ENCODE assay signal across 17 mouse cellular contexts in genomic region chr16:51916820-51917219, GRCm38 (mm10).
A peak's percentile ranks its signal among the peaks of the same experiment; 100 is the strongest.
DNase-seq lines count a peak whose midpoint lies in the region; ATAC-seq and TF ChIP-seq lines count a peak whose summit lies in the region.
"Had no signal": no experiment of that assay in that cellular context is flagged by ENCODE, and none has a peak within 500 bp of the region (broad histone marks: within the 10 kb centered on the region; RNA-seq: fewer than 3 reads in every experiment).

No protein-coding gene starts in this region.

- no peak for TF ChIP-seq CTCF in C2C12 (IDR thresholded peaks at IDR 0.05; ENCODE audit: control insufficient read depth, insufficient read depth, insufficient read length)

- no peak overlapping the region for H3K4me2 ChIP-seq in forebrain, embryonic 14.5 days (ENCODE audit: low read length)
- no peak overlapping the region for H3K4me2 ChIP-seq in hindbrain, embryonic 12.5 days (replicated peaks)
- H3K4me2 ChIP-seq: embryonic facial prominence, embryonic 15.5 days; intestine, embryonic 15.5 days; stomach, embryonic 15.5 days had no signal

- peak; percentile 56 for ATAC-seq in forebrain, embryonic 14.5 days
- peak; percentile 49; the same call in 1 of the 2 replicates for ATAC-seq in hindbrain, embryonic 12.5 days (ENCODE audit: low FRiP score)
- ATAC-seq: intestine, embryonic 15.5 days had no signal

- no peaks in the 10 kb centered on the region for H3K79me2 ChIP-seq in C2C12 (ENCODE audit: control insufficient read depth, insufficient read depth)

- no peaks in the 10 kb centered on the region for H3K36me3 ChIP-seq in forebrain, embryonic 14.5 days (ENCODE audit: control insufficient read depth, insufficient read depth, low read length)
- H3K36me3 ChIP-seq in forebrain, embryonic 10.5 days (replicated peaks), result no peaks in the 10 kb centered on the region
- H3K36me3 ChIP-seq in C2C12 (ENCODE audit: control insufficient read depth, insufficient read depth), result no peaks in the 10 kb centered on the region
- no peaks in the 10 kb centered on the region for H3K36me3 ChIP-seq in hindbrain, embryonic 12.5 days
- H3K36me3 ChIP-seq: embryonic facial prominence, embryonic 15.5 days; intestine, embryonic 15.5 days; stomach, embryonic 15.5 days had no signal

- intact Hi-C loops in left cerebral cortex, postnatal 4 days (cut with DNase I), result no loop called here
- intact Hi-C loops in left cerebral cortex, postnatal 36 days (cut with DNase I), result no loop called here

- H3K9me3 ChIP-seq in forebrain, embryonic 14.5 days (replicated peaks; ENCODE audit: control insufficient read depth, low read length), result no peaks in the 10 kb centered on the region
- H3K9me3 ChIP-seq in forebrain, embryonic 10.5 days, result no peaks in the 10 kb centered on the region
- H3K9me3 ChIP-seq in hindbrain, embryonic 12.5 days (replicated peaks), result no peaks in the 10 kb centered on the region
- H3K9me3 ChIP-seq: embryonic facial prominence, embryonic 15.5 days; intestine, embryonic 15.5 days; stomach, embryonic 15.5 days had no signal

- peak; percentile 52 for DNase-seq in forebrain, embryonic 14.5 days (ENCODE audit: low spot score)
- no peak for DNase-seq in forebrain, embryonic 10.5 days (ENCODE audit: extremely low spot score, low spot score)
- peak; percentile 24 for DNase-seq in left cerebral cortex, postnatal 4 days
- DNase-seq in left cerebral cortex, postnatal 36 days (ENCODE audit: low spot score in 2 of 2), result no peak
- DNase-seq in thymus, adult 18-20 months, result no peak
- DNase-seq in kidney, adult 8-10 months, result no peak
- DNase-seq: cerebellum, adult 9-10 months; heart, postnatal 14 days; kidney, postnatal 10 days; lung, postnatal 36 days; thymus, postnatal 36 days had no signal

- H3ac ChIP-seq in C2C12 (ENCODE audit: control insufficient read depth, insufficient read length, low read depth), result no peak overlapping the region

- H3K9ac ChIP-seq in forebrain, embryonic 14.5 days (ENCODE audit: low read length), result no peak overlapping the region
- no peak overlapping the region for H3K9ac ChIP-seq in hindbrain, embryonic 12.5 days
- H3K9ac ChIP-seq: embryonic facial prominence, embryonic 15.5 days; intestine, embryonic 15.5 days; liver, embryonic 14.5 days; stomach, embryonic 15.5 days had no signal

- H3K79me3 ChIP-seq in C2C12 (ENCODE audit: low read depth), result no peaks in the 10 kb centered on the region

- peaks cover 4% of the 10 kb centered on the region; the same call in 1 of the 2 replicates for H3K4me1 ChIP-seq in forebrain, embryonic 14.5 days (ENCODE audit: control insufficient read depth, insufficient read depth, low read length)
- peaks cover 18% of the 10 kb centered on the region for H3K4me1 ChIP-seq in forebrain, embryonic 10.5 days
- peaks cover 12% of the 10 kb centered on the region for H3K4me1 ChIP-seq in hindbrain, embryonic 12.5 days
- H3K4me1 ChIP-seq: intestine, embryonic 15.5 days had no signal

- no peak overlapping the region for H3K27ac ChIP-seq in forebrain, embryonic 14.5 days (ENCODE audit: low read depth, low read length)
- H3K27ac ChIP-seq in forebrain, embryonic 10.5 days, result no peak overlapping the region
- H3K27ac ChIP-seq in hindbrain, embryonic 12.5 days, result peak overlapping the region; percentile 64; the same call in 1 of the 2 replicates
- H3K27ac ChIP-seq: embryonic facial prominence, embryonic 15.5 days; intestine, embryonic 15.5 days; liver, embryonic 14.5 days; stomach, embryonic 15.5 days had no signal

- no peak overlapping the region for H3K4me3 ChIP-seq in forebrain, embryonic 14.5 days (ENCODE audit: low read depth, low read length)
- H3K4me3 ChIP-seq in forebrain, embryonic 10.5 days, result no peak overlapping the region
- H3K4me3 ChIP-seq in C2C12 (ENCODE audit: insufficient read depth, poor library complexity, severe bottlenecking), result no peak overlapping the region
- H3K4me3 ChIP-seq in hindbrain, embryonic 12.5 days, result no peak overlapping the region
- H3K4me3 ChIP-seq: embryonic facial prominence, embryonic 15.5 days; intestine, embryonic 15.5 days; stomach, embryonic 15.5 days had no signal

- 57% methylated on average over 3 of the region's 3 CpGs for WGBS in forebrain, embryonic 14.5 days
- WGBS in forebrain, embryonic 10.5 days, result 78% methylated on average over 3 of the region's 3 CpGs
- WGBS in hindbrain, embryonic 12.5 days, result 49% methylated on average over 3 of the region's 3 CpGs

- no peaks in the 10 kb centered on the region for H3K27me3 ChIP-seq in forebrain, embryonic 14.5 days (replicated peaks; ENCODE audit: control insufficient read depth, insufficient read depth, low read length)
- H3K27me3 ChIP-seq in forebrain, embryonic 10.5 days (ENCODE audit: poor library complexity, severe bottlenecking), result no peaks in the 10 kb centered on the region
- no peaks in the 10 kb centered on the region for H3K27me3 ChIP-seq in C2C12 (ENCODE audit: control insufficient read depth, insufficient read depth, insufficient read length)
- no peaks in the 10 kb centered on the region for H3K27me3 ChIP-seq in hindbrain, embryonic 12.5 days
- H3K27me3 ChIP-seq: embryonic facial prominence, embryonic 15.5 days; intestine, embryonic 15.5 days; stomach, embryonic 15.5 days had no signal

TF ChIP-seq in C2C12, 6 proteins besides CTCF, POLR2A, EP300 and RAD21:
- TF ChIP-seq MAX (IDR thresholded peaks at IDR 0.05) (no peak), USF1 (IDR thresholded peaks at IDR 0.05; ENCODE audit: low read depth) (no peak), MYOD1 (IDR thresholded peaks at IDR 0.05; ENCODE audit: control insufficient read depth, insufficient read length, low read depth) (peak; percentile 6)
TF ChIP-seq in C2C12: peak in this region for 1.

Comparison
In these comparisons a context has a peak if more than half of its experiments do, and no peak if none do; other contexts are left out.
1. DNase-seq: peak in forebrain, embryonic 14.5 days (single experiment) and left cerebral cortex, postnatal 4 days (single experiment); none in forebrain, embryonic 10.5 days (single experiment), left cerebral cortex, postnatal 36 days (0 of 2), thymus, adult 18-20 months (0 of 2) and kidney, adult 8-10 months (0 of 2).